8 mouse cellular contexts compared by ENCODE assay signal in the genomic region with DNA sequence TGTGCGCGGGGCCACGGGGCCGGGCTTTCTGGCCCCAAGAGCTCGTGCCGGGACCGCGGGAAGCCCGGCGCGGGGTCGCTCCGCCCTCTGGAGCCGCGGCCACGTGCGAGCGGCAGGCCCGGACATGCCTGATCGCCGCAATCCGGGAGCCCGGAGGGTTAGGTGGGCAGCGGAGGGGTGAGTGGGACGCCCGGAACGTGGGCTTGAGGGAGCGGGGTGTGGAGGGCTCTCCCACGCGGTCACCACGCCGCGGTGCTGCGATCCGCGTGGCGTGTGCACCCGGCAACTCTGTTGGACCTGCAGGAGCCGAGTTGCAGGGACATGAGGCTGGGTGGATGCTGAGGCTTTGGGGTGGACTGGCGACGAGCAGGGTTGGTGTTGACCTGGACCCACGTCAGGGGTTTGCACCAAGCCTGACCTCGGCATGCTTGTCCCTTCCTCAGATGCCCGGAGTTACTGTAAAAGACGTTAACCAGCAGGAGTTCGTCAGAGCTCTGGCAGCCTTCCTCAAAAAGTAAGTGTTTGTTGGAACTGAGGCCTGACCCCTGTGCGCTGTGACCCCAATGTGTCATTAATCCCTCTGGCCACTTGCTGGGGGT. TPM values are rescaled to one million over a fixed set of nuclear protein-coding genes. Genes with fewer than 3 reads are reported as not detected.
DNase-seq lines count a peak whose midpoint lies in the region; ATAC-seq and TF ChIP-seq lines count a peak whose summit lies in the region.

No protein-coding gene starts in this region.

- peaks cover 0 to 27% of the 10 kb centered on the region in 2 experiments; a peak in 2 of 4 replicates for H3K4me1 ChIP-seq in CH12.LX (ENCODE audit: control insufficient read depth in 1 of 2, insufficient read depth in 2 of 2)
- H3K4me1 ChIP-seq in forebrain, embryonic 14.5 days (ENCODE audit: control insufficient read depth, insufficient read depth, low read length): peaks cover 12% of the 10 kb centered on the region; the same call in 1 of the 2 replicates
- peaks cover 19% of the 10 kb centered on the region for H3K4me1 ChIP-seq in limb, embryonic 11.5 days (ENCODE audit: control insufficient read depth, insufficient read depth, low read length)
- peaks cover 23% of the 10 kb centered on the region for H3K4me1 ChIP-seq in neural tube, embryonic 12.5 days

- H3K79me2 ChIP-seq in CH12.LX (replicated peaks; ENCODE audit: control insufficient read depth, extremely low read depth, insufficient read depth, poor library complexity, severe bottlenecking): peaks cover 42% of the 10 kb centered on the region

- under 1% methylated on average over 43 of the region's 47 CpGs for WGBS in forebrain, embryonic 14.5 days
- WGBS in limb, embryonic 11.5 days: 0% methylated on average over 47 of the region's 47 CpGs
- WGBS in neural tube, embryonic 12.5 days: under 1% methylated on average over 47 of the region's 47 CpGs

- peak; percentile 84 for DNase-seq in cerebellum, adult 9-11 months
- no peak for DNase-seq in cerebellum, postnatal 25 days
- no peak for DNase-seq in CH12.LX (ENCODE audit: extremely low read depth)
- peak; percentile 20 for DNase-seq in forebrain, embryonic 14.5 days (ENCODE audit: low spot score)
- DNase-seq in limb, embryonic 11.5 days (ENCODE audit: low spot score): no peak
- no peak for DNase-seq in left cerebral cortex, adult 9 months (ENCODE audit: low spot score in 2 of 2)

- no peak for ATAC-seq in forebrain, embryonic 14.5 days
- no peak for ATAC-seq in limb, embryonic 11.5 days (ENCODE audit: insufficient number of reproducible peaks, low FRiP score, low TSS enrichment, low read depth)
- ATAC-seq in neural tube, embryonic 12.5 days (ENCODE audit: low FRiP score, low read depth): peak; percentile 5
- no peak for ATAC-seq in erythroid progenitor cell, adult 5-6 weeks (replicated peaks; ENCODE audit: low FRiP score, poor library complexity, severe bottlenecking)

- no peak; the same call in 1 of the 2 replicates for TF ChIP-seq POLR2A in CH12.LX (IDR thresholded peaks at IDR 0.05; ENCODE audit: low read depth, low read length)

- no peak for TF ChIP-seq EP300 in CH12.LX (IDR thresholded peaks at IDR 0.05; ENCODE audit: low read length)

- peak overlapping the region; percentile 100 for H3K9ac ChIP-seq in CH12.LX (ENCODE audit: insufficient read depth, low read depth)
- H3K9ac ChIP-seq in forebrain, embryonic 14.5 days (ENCODE audit: low read length): peak overlapping the region; percentile 100
- H3K9ac ChIP-seq in limb, embryonic 11.5 days (ENCODE audit: low read length): peak overlapping the region; percentile 100
- peak overlapping the region; percentile 100 for H3K9ac ChIP-seq in neural tube, embryonic 12.5 days

- no peak for TF ChIP-seq CTCF in CH12.LX (conservative IDR thresholded peaks at IDR 0.05 in 1 of 2, IDR thresholded peaks at IDR 0.05 in 1 of 2; ENCODE audit: low read depth in 2 of 2, low read length in 2 of 2)

- no peak for TF ChIP-seq RAD21 in CH12.LX (IDR thresholded peaks at IDR 0.05; ENCODE audit: low read depth, low read length)

- H3K4me2 ChIP-seq in CH12.LX (ENCODE audit: insufficient read depth, low read depth, poor library complexity, severe bottlenecking): peak overlapping the region; percentile 94; the same call in 1 of the 2 replicates
- peak overlapping the region; percentile 87 for H3K4me2 ChIP-seq in forebrain, embryonic 14.5 days (ENCODE audit: low read length)
- H3K4me2 ChIP-seq in limb, embryonic 11.5 days (ENCODE audit: low read depth, severe bottlenecking): peak overlapping the region; percentile 77
- peak overlapping the region; percentile 77 for H3K4me2 ChIP-seq in neural tube, embryonic 12.5 days (replicated peaks)

- H3K9me3 ChIP-seq in CH12.LX (replicated peaks; ENCODE audit: low read length): no peaks in the 10 kb centered on the region
- H3K9me3 ChIP-seq in forebrain, embryonic 14.5 days (replicated peaks; ENCODE audit: control insufficient read depth, low read length): no peaks in the 10 kb centered on the region
- no peaks in the 10 kb centered on the region for H3K9me3 ChIP-seq in limb, embryonic 11.5 days (ENCODE audit: control insufficient read depth, low read length)
- no peaks in the 10 kb centered on the region for H3K9me3 ChIP-seq in neural tube, embryonic 12.5 days

- no peaks in the 10 kb centered on the region for H3K27me3 ChIP-seq in CH12.LX (replicated peaks)
- H3K27me3 ChIP-seq in forebrain, embryonic 14.5 days (replicated peaks; ENCODE audit: control insufficient read depth, insufficient read depth, low read length): no peaks in the 10 kb centered on the region
- no peaks in the 10 kb centered on the region for H3K27me3 ChIP-seq in limb, embryonic 11.5 days (ENCODE audit: control insufficient read depth, insufficient read depth, low read length)
- no peaks in the 10 kb centered on the region for H3K27me3 ChIP-seq in neural tube, embryonic 12.5 days (replicated peaks)

- in situ Hi-C loops in CH12.LX (cut with MboI; ENCODE audit: low pct_ligation_motif_present, low pct_unique_long_range_greater_than_20kb, low sequenced_read_pairs): loop anchor here (5.0 kb wide), 2 partner anchors 37 to 68 kb away; no protein-coding TSS in a partner anchor

- peaks cover 43 to 50% of the 10 kb centered on the region in 2 experiments for H3K36me3 ChIP-seq in CH12.LX (replicated peaks in 1 of 2; ENCODE audit: control insufficient read depth in 1 of 2, insufficient read depth in 1 of 2, low read length in 1 of 2)
- H3K36me3 ChIP-seq in forebrain, embryonic 14.5 days (ENCODE audit: control insufficient read depth, insufficient read depth, low read length): peaks cover 41% of the 10 kb centered on the region
- H3K36me3 ChIP-seq in limb, embryonic 11.5 days (ENCODE audit: control insufficient read depth, insufficient read depth, low read length): peaks cover 31% of the 10 kb centered on the region
- peaks cover 42% of the 10 kb centered on the region for H3K36me3 ChIP-seq in neural tube, embryonic 12.5 days

- H3K27ac ChIP-seq in CH12.LX (ENCODE audit: insufficient read depth, low read depth): peak overlapping the region; percentile 85
- peak overlapping the region; percentile 92 for H3K27ac ChIP-seq in forebrain, embryonic 14.5 days (ENCODE audit: low read depth, low read length)
- H3K27ac ChIP-seq in limb, embryonic 11.5 days (replicated peaks; ENCODE audit: low read depth, low read length): peak overlapping the region; percentile 82
- H3K27ac ChIP-seq in neural tube, embryonic 12.5 days: no peak overlapping the region

- peak overlapping the region; percentile 99 to 100 (median 100) for H3K4me3 ChIP-seq in CH12.LX (replicated peaks in 1 of 3; ENCODE audit: low read depth in 2 of 3, low read length in 2 of 3, poor library complexity in 1 of 3)
- H3K4me3 ChIP-seq in forebrain, embryonic 14.5 days (ENCODE audit: low read depth, low read length): peak overlapping the region; percentile 100
- H3K4me3 ChIP-seq in limb, embryonic 11.5 days (ENCODE audit: low read depth, low read length): peak overlapping the region; percentile 100
- peak overlapping the region; percentile 98 for H3K4me3 ChIP-seq in neural tube, embryonic 12.5 days

- dilution Hi-C loops in CH12.LX (cut with MboI; ENCODE audit: extremely low pct_ligation_motif_present, extremely low pct_unique_long_range_greater_than_20kb, low sequenced_read_pairs): no loop called here

RNA-seq across cellular contexts. Expression of a gene that starts 0.6 kb away (rescaled TPM):
- total RNA-seq in CH12.LX (2012; rRNA removed) (4,140 and 4,169 TPM in 2 replicates), CH12.LX (2014; rRNA removed) (2,094 and 2,149 TPM in 2 replicates)
- polyA plus RNA-seq in CH12.LX (2012; ENCODE audit: insufficient read length, low read depth): 1,720 and 1,739 TPM in 2 replicates
- polyA plus RNA-seq in forebrain, embryonic 14.5 days (2014; fragmentation: Nextera tagmentation; extraction: Ambion mirVana): 1,541 and 2,138 TPM in 2 replicates
- 2,245 and 2,332 TPM in 2 replicates for polyA plus RNA-seq in limb, embryonic 11.5 days (2014; fragmentation: Nextera tagmentation; extraction: Ambion mirVana)
- polyA plus RNA-seq in neural tube, embryonic 12.5 days (2016; fragmentation: Nextera tagmentation; extraction: Ambion mirVana): 1,340 and 1,344 TPM in 2 replicates
- total RNA-seq in erythroid progenitor cell, adult 5-6 weeks (2015; ENCODE audit: low replicate concordance): 818 and 840 TPM in 2 replicates
- 217 and 310 TPM in 2 replicates for total RNA-seq in erythroid progenitor cell, adult 5-6 weeks (2017; ENCODE audit: low replicate concordance)

RNA-seq across cellular contexts. Expression of a gene that starts 12.4 kb away (rescaled TPM):
- 71.3 and 75.2 TPM in 2 replicates for total RNA-seq in CH12.LX (2012; rRNA removed)
- 46.6 and 51.8 TPM in 2 replicates for total RNA-seq in CH12.LX (2014; rRNA removed)
- 313 and 422 TPM in 2 replicates for polyA plus RNA-seq in CH12.LX (2012; ENCODE audit: insufficient read length, low read depth)
- polyA plus RNA-seq in forebrain, embryonic 14.5 days (2014; fragmentation: Nextera tagmentation; extraction: Ambion mirVana): not detected in 2 replicates
- polyA plus RNA-seq in limb, embryonic 11.5 days (2014; fragmentation: Nextera tagmentation; extraction: Ambion mirVana): 0.30 and 0.56 TPM in 2 replicates
- polyA plus RNA-seq in neural tube, embryonic 12.5 days (2016; fragmentation: Nextera tagmentation; extraction: Ambion mirVana): 0.13 and 0.32 TPM in 2 replicates
- 56.2 and 74.6 TPM in 2 replicates for total RNA-seq in erythroid progenitor cell, adult 5-6 weeks (2015; ENCODE audit: low replicate concordance)
- 12.7 and 14.7 TPM in 2 replicates for total RNA-seq in erythroid progenitor cell, adult 5-6 weeks (2017; ENCODE audit: low replicate concordance)

RNA-seq across cellular contexts. Expression of a gene that starts 14.9 kb away (rescaled TPM):
- total RNA-seq in CH12.LX (2012; rRNA removed): not detected in 2 replicates
- total RNA-seq in CH12.LX (2014; rRNA removed): not detected in 2 replicates
- not detected in 2 replicates for polyA plus RNA-seq in CH12.LX (2012; ENCODE audit: insufficient read length, low read depth)
- not detected in 2 replicates for polyA plus RNA-seq in forebrain, embryonic 14.5 days (2014; fragmentation: Nextera tagmentation; extraction: Ambion mirVana)
- polyA plus RNA-seq in limb, embryonic 11.5 days (2014; fragmentation: Nextera tagmentation; extraction: Ambion mirVana): 0.11 TPM in 1 of 2 replicates, not detected in the other
- polyA plus RNA-seq in neural tube, embryonic 12.5 days (2016; fragmentation: Nextera tagmentation; extraction: Ambion mirVana): not detected in 2 replicates
- total RNA-seq in erythroid progenitor cell, adult 5-6 weeks (2015; ENCODE audit: low replicate concordance): not detected in 2 replicates
- not detected in 2 replicates for total RNA-seq in erythroid progenitor cell, adult 5-6 weeks (2017; ENCODE audit: low replicate concordance)

RNA-seq across cellular contexts. Expression of a gene that starts 15.1 kb away (rescaled TPM):
- total RNA-seq in CH12.LX (2012; rRNA removed) (not detected in 2 replicates), CH12.LX (2014; rRNA removed) (not detected in 2 replicates)
- polyA plus RNA-seq in CH12.LX (2012; ENCODE audit: insufficient read length, low read depth): not detected in 2 replicates
- not detected in 2 replicates for polyA plus RNA-seq in forebrain, embryonic 14.5 days (2014; fragmentation: Nextera tagmentation; extraction: Ambion mirVana)
- polyA plus RNA-seq in limb, embryonic 11.5 days (2014; fragmentation: Nextera tagmentation; extraction: Ambion mirVana): not detected in 2 replicates
- not detected in 2 replicates for polyA plus RNA-seq in neural tube, embryonic 12.5 days (2016; fragmentation: Nextera tagmentation; extraction: Ambion mirVana)
- not detected in 2 replicates for total RNA-seq in erythroid progenitor cell, adult 5-6 weeks (2015; ENCODE audit: low replicate concordance)
- total RNA-seq in erythroid progenitor cell, adult 5-6 weeks (2017; ENCODE audit: low replicate concordance): not detected in 2 replicates

RNA-seq across cellular contexts. Expression of a gene that starts 17.9 kb away (rescaled TPM):
- total RNA-seq in CH12.LX (2012; rRNA removed) (37.8 and 40.2 TPM in 2 replicates), CH12.LX (2014; rRNA removed) (14.6 and 17.8 TPM in 2 replicates)
- polyA plus RNA-seq in CH12.LX (2012; ENCODE audit: insufficient read length, low read depth): 128 and 134 TPM in 2 replicates
- 26.9 and 41.3 TPM in 2 replicates for polyA plus RNA-seq in forebrain, embryonic 14.5 days (2014; fragmentation: Nextera tagmentation; extraction: Ambion mirVana)
- polyA plus RNA-seq in limb, embryonic 11.5 days (2014; fragmentation: Nextera tagmentation; extraction: Ambion mirVana): 69.9 and 84.4 TPM in 2 replicates
- 84.4 and 89.5 TPM in 2 replicates for polyA plus RNA-seq in neural tube, embryonic 12.5 days (2016; fragmentation: Nextera tagmentation; extraction: Ambion mirVana)
- 36.4 and 59.1 TPM in 2 replicates for total RNA-seq in erythroid progenitor cell, adult 5-6 weeks (2015; ENCODE audit: low replicate concordance)
- 35.8 and 40.3 TPM in 2 replicates for total RNA-seq in erythroid progenitor cell, adult 5-6 weeks (2017; ENCODE audit: low replicate concordance)

Comparison
In these comparisons a context has a peak if more than half of its experiments do, and no peak if none do; other contexts are left out.
1. DNase-seq: peak in cerebellum, adult 9-11 months (single experiment) and forebrain, embryonic 14.5 days (single experiment); none in cerebellum, postnatal 25 days (0 of 2), CH12.LX (single experiment), limb, embryonic 11.5 days (single experiment) and left cerebral cortex, adult 9 months (0 of 2).
2. RNA of a gene that starts 12.4 kb away (polyA plus RNA-seq): 313 to 422 TPM in CH12.LX; 0.30 to 0.56 TPM in limb, embryonic 11.5 days, 0.13 to 0.32 TPM in neural tube, embryonic 12.5 days and not detected in forebrain, embryonic 14.5 days; every median in the first group is over 100 times any median in the second.
3. Peak in every context shown above with its lines, with median percentiles within 50 percentile points of each other: H3K4me2 ChIP-seq, H3K4me3 ChIP-seq and H3K9ac ChIP-seq.